Mouse (Mus musculus): ENCODE measurements around the gene Nipsnap2. TPM values are rescaled to one million over a fixed set of nuclear protein-coding genes. Genes with fewer than 3 reads are reported as not detected.

Nipsnap2 gene
- polyA plus RNA-seq, 1 experiment from 2014 or later = 82.0 TPM

DNA sequence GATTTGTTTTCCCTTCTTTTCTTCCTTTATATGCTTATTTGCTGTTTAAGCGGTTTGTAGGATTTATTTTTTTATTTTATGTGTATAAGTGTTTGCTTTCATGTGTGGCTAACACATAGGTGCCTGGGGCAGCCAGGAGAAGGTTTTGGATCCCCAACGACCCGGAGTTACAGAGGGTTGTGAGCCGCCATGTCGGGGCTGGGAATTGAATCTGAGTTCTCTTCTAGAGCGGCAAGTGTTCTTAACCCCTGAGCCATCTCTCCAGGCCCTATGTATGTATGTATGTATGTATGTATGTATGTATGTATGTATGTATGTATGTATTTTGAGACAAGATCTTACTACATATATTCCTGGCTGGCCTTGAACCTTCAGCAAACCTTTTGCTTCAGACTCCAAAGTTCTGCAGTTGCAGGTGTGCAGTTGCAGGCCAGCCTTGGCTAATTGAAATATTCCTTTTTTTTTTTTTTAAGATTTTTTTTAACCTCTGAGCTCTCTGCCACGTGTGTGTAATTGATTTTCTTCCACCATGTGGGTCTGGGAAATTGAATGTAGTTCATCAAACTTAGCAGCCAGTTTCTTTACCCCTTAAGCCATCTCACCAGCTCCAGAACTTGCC is 1.0 kb downstream of the Nipsnap2 start:
- peak overlapping the region; percentile 56 for H3K4me2 ChIP-seq
- H3K4me1 ChIP-seq = peaks cover 27% of the 10 kb centered on the region
- no peaks in the 10 kb centered on the region for H3K9me3 ChIP-seq
- no peaks in the 10 kb centered on the region for H3K27me3 ChIP-seq (replicated peaks)
- 19% methylated on average over 7 of the region's 7 CpGs for WGBS
- no peak for ATAC-seq (replicated peaks)
- no peaks in the 10 kb centered on the region for H3K36me3 ChIP-seq (replicated peaks)
- peak overlapping the region; percentile 91 for H3K27ac ChIP-seq
- H3K4me3 ChIP-seq = peak overlapping the region; percentile 68
- peak overlapping the region; percentile 71 for H3K9ac ChIP-seq

DNA sequence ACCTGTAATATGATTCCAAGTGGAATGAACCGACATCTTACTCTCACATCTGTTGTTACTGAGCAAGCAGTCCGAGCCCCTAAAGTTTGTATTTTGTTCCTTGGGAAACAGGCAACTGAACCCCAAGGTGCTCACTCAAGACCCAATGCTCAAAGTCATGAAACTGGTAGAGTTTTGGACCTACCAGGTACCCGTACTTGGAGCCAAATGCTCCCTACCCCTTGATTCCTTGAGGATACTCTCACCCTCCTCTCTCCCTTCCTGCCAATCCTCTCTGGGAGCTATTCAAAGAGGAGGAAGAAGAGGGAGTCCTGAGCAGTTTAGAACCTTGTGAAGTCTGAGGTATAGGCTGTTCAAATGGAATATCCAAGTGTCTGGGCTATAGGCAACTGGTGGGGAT is 1.9 kb downstream of the Nipsnap2 start:
- H3K9ac ChIP-seq = no peak overlapping the region
- H3K27ac ChIP-seq = no peak overlapping the region
- H3K4me3 ChIP-seq = no peak overlapping the region
- WGBS = 89% methylated on average over 3 of the region's 3 CpGs
- H3K4me2 ChIP-seq = no peak overlapping the region
- ATAC-seq (replicated peaks) = no peak
- H3K36me3 ChIP-seq (replicated peaks) = no peaks in the 10 kb centered on the region
- H3K9me3 ChIP-seq = no peaks in the 10 kb centered on the region
- H3K27me3 ChIP-seq (replicated peaks) = no peaks in the 10 kb centered on the region
- peaks cover 27% of the 10 kb centered on the region for H3K4me1 ChIP-seq

DNA sequence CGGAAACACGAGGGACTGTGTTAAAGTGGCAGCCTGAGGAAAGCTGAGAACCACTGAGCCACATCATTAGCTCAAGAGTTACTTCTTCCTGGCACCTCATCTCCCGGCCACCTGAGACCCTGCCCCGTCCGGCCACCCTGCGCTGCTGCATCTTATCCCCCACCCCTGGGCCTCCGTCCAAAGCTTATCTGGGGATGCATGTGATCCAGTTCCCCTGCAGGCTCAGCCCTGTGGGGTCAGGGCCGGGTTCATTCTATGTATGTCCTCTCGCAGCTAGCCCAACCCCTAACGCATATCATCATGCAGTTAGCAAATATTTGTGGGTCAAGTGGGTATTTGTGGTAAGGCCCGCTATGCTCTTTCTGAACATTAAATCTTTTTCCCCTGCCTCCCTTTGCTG is 4.4 kb downstream of the Nipsnap2 start:
- H3K4me1 ChIP-seq = peaks cover 27% of the 10 kb centered on the region
- H3K27ac ChIP-seq = no peak overlapping the region
- no peaks in the 10 kb centered on the region for H3K9me3 ChIP-seq
- WGBS = 60% methylated on average over 11 of the region's 11 CpGs
- H3K36me3 ChIP-seq (replicated peaks) = no peaks in the 10 kb centered on the region
- H3K4me3 ChIP-seq = no peak overlapping the region
- H3K27me3 ChIP-seq (replicated peaks) = no peaks in the 10 kb centered on the region
- no peak overlapping the region for H3K4me2 ChIP-seq
- no peak for ATAC-seq (replicated peaks)
- H3K9ac ChIP-seq = no peak overlapping the region

DNA sequence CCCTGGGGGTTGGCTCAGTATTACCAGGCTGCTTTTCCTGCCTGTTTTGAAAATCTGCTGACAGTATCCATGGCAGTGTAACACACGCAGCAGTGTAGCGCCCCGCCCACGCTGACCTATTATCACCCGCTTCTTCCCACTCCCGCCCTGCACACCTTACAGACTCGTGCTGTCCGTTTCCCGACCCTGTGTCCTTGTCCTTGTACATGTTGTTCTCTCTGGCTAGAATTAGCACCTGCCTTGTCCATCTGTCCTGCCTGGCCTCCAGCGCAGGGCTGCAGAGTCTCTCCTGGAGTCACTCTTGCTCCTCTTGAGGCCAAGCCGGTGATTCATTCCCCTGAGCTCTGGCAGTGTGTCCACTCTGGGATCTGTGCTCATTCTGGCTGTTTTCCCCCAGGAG is 5.5 kb downstream of the Nipsnap2 start:
- no peaks in the 10 kb centered on the region for H3K36me3 ChIP-seq (replicated peaks)
- H3K27ac ChIP-seq = no peak overlapping the region
- ATAC-seq (replicated peaks) = no peak
- no peaks in the 10 kb centered on the region for H3K9me3 ChIP-seq
- no peaks in the 10 kb centered on the region for H3K27me3 ChIP-seq (replicated peaks)
- WGBS = 77% methylated on average over 11 of the region's 11 CpGs
- no peak overlapping the region for H3K4me2 ChIP-seq
- no peak overlapping the region for H3K9ac ChIP-seq
- no peak overlapping the region for H3K4me3 ChIP-seq
- peaks cover 27% of the 10 kb centered on the region for H3K4me1 ChIP-seq

DNA sequence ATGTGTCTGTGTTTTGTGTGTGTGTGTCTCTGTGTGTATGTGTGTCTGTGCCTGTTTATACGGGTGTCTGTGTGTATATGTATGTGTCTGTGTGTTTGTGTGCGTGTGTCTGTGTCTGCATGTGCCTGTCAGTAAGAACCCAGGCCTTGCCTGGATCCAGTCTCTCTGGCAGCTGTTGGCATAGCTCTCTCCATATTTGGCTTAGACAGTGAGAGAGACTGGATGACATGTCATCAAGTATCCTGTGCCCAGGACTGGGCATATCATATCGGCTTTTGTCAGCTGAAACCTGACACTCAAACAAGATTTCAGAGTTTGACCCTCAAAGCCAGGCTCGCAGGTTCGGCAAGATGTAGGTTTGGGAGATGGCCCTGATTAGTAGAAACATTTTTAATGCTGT is 6.2 kb downstream of the Nipsnap2 start:
- Histone ChIP-seq H3K27me3 (replicated peaks) (no peaks in the 10 kb centered on the region), H3K4me1 (peaks cover 23% of the 10 kb centered on the region), H3K9me3 (no peaks in the 10 kb centered on the region), H3K9ac (no peak overlapping the region), H3K4me2 (no peak overlapping the region), H3K4me3 (no peak overlapping the region), H3K36me3 (replicated peaks) (no peaks in the 10 kb centered on the region), H3K27ac (no peak overlapping the region)
- no peak for ATAC-seq (replicated peaks)
- WGBS = 82% methylated on average over 5 of the region's 5 CpGs

DNA sequence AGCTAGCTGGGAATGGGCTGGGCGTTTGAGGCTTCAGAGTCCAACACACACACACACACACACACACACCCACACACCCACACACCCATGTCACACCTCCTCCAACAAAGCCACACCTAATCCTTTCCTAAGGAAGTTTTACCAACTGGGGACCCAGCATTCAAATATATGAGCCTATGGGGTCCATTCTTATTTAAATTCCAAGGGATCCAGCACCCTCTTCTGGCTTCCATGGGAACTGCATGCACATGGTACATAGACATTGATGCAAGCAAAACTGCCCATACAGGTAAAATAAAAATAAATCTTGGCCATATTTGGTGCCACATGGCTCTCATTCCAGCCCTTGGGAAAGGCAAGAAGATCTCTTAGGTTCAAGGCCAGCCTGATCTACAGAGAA is 16.1 kb downstream of the Nipsnap2 start:
- Histone ChIP-seq H3K27me3 (replicated peaks) (no peaks in the 10 kb centered on the region), H3K9me3 (no peaks in the 10 kb centered on the region), H3K27ac (no peak overlapping the region), H3K4me2 (no peak overlapping the region), H3K4me3 (no peak overlapping the region), H3K36me3 (replicated peaks) (peaks cover 3% of the 10 kb centered on the region; the same call in 1 of the 2 replicates), H3K4me1 (no peaks in the 10 kb centered on the region), H3K9ac (no peak overlapping the region)
- 100% methylated on average over 1 of the region's 1 CpGs for WGBS
- ATAC-seq (replicated peaks) = no peak

DNA sequence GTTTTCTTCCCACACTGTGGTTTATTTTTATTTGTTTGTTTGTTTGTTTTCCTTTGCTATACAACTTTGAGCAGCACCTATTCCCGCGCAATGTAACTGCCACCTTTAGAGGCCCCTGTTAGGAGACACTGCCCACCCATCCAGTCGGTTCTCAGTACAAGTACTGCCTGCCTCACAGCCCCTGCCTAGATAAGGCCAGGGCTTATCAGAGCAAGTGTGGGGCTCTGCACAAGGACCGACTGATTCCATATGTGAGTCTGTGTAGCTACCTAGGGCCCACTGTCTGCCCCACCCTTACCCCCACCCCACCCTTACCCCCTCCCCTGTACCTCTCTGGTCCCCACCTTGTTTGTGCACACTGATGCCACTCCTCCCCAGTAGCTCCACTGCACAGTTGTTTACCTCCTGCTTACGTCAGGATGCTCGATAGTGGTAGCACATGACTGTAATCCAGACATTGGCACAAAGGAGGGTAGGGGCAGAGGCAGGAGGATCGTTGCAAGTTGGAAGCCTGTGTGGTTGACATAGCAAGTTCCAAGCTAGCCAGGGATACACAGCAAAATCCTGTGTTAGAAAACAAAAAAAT is 18.1 kb downstream of the Nipsnap2 start:
- Histone ChIP-seq H3K4me3 (no peak overlapping the region), H3K9ac (no peak overlapping the region), H3K36me3 (replicated peaks) (peaks cover 8% of the 10 kb centered on the region; the same call in 1 of the 2 replicates), H3K27me3 (replicated peaks) (no peaks in the 10 kb centered on the region), H3K4me2 (no peak overlapping the region), H3K4me1 (no peaks in the 10 kb centered on the region), H3K9me3 (no peaks in the 10 kb centered on the region), H3K27ac (no peak overlapping the region)
- no peak for ATAC-seq (replicated peaks)
- WGBS = 94% methylated on average over 7 of the region's 7 CpGs

DNA sequence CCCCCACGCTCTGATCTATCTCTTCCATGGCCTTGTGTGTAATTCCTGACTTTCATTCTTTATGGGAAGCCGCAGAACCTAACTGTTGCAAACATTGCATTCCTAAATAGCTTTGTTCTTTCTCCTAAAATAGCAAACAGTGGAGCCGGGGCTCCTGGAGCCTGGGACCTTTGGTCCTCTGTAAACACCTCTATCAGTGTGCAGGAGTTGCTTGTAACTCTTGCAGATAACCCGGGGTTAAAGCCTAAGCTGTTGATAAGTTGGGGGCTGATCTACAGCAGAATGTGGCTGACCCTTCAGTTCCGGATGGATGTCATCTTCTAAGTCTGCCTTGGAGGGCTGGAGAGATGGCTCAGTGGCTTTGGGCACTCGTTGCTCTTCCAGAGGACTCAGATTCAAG is 19.2 kb downstream of the Nipsnap2 start:
- no peak overlapping the region for H3K4me2 ChIP-seq
- no peak overlapping the region for H3K27ac ChIP-seq
- no peak overlapping the region for H3K9ac ChIP-seq
- H3K27me3 ChIP-seq (replicated peaks) = no peaks in the 10 kb centered on the region
- no peaks in the 10 kb centered on the region for H3K9me3 ChIP-seq
- no peak overlapping the region for H3K4me3 ChIP-seq
- 81% methylated on average over 6 of the region's 6 CpGs for WGBS
- ATAC-seq (replicated peaks) = no peak
- H3K4me1 ChIP-seq = no peaks in the 10 kb centered on the region
- H3K36me3 ChIP-seq (replicated peaks) = peaks cover 13% of the 10 kb centered on the region

DNA sequence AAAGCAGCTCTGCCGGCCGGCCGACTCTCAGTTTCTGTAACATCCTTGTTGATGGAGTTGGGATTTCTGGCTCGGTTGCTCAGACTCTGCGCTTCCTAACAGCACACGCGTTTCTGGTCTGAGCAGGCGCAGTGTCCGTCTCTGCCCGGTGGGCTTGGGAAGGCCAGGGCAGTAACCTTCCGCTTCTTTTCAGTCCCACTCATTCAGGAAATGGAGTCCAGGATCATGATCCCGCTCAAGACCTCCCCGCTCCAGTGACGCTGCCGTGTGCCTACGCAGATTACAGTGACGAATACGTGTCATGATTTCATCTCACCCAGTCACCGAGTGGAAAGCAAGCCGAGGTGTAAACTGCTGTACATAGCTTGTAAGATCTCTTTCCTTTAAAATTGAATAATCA is 32.0 kb downstream of the Nipsnap2 start:
- WGBS = 94% methylated on average over 20 of the region's 20 CpGs
- 0 out of 2 replicates have a peak, but pooled peaks cover 5% of the 10 kb centered on the region for H3K36me3 ChIP-seq (replicated peaks)
- no peak overlapping the region for H3K27ac ChIP-seq
- no peak overlapping the region for H3K4me3 ChIP-seq
- no peak for ATAC-seq (replicated peaks)
- H3K4me2 ChIP-seq = no peak overlapping the region
- H3K4me1 ChIP-seq = no peaks in the 10 kb centered on the region
- no peaks in the 10 kb centered on the region for H3K27me3 ChIP-seq (replicated peaks)
- no peak overlapping the region for H3K9ac ChIP-seq
- no peaks in the 10 kb centered on the region for H3K9me3 ChIP-seq

DNA sequence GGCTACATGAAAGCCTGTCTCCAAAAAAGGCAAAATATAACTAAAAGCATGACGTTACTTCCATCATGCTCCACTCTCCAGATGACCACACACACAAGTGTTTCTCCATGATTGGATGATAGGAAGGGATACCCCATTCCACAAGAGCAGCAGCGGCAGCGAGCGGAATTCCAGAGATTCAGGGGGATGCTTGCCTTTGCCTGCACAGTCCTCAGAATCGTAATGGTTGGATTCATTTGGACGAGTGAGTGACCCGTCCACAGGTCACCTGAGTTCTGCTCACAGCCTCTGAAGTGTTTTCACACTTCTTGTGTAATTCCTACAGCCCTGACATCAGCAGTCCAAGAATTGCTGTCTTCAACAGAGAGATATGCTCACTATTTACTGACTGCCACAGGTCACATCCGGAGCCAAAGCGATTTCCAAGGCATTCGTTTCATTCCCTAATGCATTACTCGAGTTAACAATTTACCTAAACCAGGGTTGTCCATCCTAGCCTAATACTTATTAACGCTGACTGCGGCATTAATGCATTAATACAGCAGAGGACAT is 35.1 kb downstream of the Nipsnap2 start:
- WGBS = 91% methylated on average over 13 of the region's 13 CpGs

DNA sequence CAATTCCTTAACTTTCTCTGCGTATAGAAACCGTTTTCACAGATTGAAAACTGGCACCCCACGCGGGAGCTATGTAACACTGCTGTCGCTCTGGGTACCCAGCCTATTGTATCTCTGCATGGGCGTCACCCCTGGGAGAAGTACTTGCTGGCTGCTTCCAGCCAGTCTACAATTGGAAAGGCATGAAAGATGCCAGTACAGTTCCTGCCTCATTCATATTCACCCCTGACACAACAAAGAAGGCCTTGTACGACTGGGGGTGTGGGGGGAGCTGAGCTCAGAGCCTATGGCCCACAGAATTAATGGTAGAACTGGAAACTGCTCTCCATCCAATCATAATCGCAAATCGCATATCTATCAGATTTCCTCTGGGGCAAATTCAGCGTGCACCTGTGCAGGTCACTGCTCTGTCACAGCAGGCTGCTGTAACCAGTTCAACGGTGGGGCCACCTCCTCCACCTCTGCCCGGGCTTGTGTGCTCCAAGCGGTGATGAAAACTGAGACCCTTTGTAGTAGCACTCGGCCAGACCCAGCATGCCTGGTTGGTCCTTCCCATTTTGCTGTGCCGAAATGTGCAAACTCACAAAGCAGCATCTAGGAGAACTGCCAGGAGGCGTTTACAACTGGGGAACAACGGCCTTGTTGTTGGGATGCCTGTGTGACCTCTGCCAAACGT is 37.1 kb downstream of the Nipsnap2 start:
- Histone ChIP-seq H3K4me2 (no peak overlapping the region), H3K4me1 (no peaks in the 10 kb centered on the region), H3K9me3 (no peaks in the 10 kb centered on the region), H3K4me3 (no peak overlapping the region), H3K27ac (peak overlapping the region; percentile 46), H3K36me3 (replicated peaks) (0 out of 2 replicates have a peak, but pooled peaks cover 7% of the 10 kb centered on the region), H3K9ac (no peak overlapping the region), H3K27me3 (replicated peaks) (no peaks in the 10 kb centered on the region)
- ATAC-seq (replicated peaks) = peak; percentile 78
- WGBS = 58% methylated on average over 18 of the region's 18 CpGs

More for the DNA sequence above, 35.1 kb downstream of the Nipsnap2 start:
- Histone ChIP-seq H3K4me1 (no peaks in the 10 kb centered on the region), H3K36me3 (replicated peaks) (0 out of 2 replicates have a peak, but pooled peaks cover 9% of the 10 kb centered on the region), H3K27me3 (replicated peaks) (no peaks in the 10 kb centered on the region), H3K9ac (no peak overlapping the region), H3K9me3 (no peaks in the 10 kb centered on the region), H3K4me2 (no peak overlapping the region), H3K27ac (no peak overlapping the region), H3K4me3 (no peak overlapping the region)
- no peak for ATAC-seq (replicated peaks)

DNA sequence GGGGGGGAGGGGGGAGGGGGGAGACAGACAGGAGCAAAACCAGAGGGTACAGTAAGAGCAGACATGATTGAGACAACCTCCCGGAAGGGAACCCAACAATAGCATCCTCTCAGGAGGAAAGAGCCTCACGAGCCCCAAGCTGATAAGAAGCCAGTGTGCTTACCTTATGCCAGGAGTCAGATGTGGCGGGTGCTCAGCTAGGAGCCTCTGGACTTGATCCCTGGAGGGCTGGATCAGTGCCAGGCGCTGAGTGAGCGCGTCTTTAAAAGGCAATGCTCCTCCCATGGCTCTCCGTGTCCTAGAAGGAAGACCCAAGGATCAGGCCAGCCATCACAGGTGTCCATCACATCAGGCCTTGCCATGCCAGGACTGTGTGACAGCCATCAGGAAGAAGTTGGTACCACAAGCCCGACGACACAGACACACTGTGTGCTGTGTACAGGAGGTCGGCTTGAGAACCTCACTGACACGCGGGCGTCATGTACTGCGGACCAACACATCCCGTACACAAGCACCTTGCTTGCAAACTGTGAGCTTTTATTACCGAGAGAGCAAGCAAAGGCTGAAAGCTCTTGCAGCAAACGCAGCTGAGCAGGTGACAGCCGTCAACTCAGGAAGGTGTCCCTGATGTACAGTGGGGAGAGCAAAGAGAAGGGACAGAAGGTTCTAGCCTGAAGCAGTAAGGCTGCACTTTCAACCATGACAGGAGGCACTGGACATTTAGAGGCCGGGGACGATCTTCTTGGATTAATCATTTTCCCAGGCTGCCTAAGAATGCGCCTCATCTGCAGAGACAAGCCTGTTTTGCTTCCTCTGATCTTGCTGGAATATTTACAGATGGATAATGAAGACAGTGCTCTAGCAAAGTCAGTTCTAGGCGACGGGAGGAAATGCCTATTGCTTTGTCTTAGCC is 45.8 kb downstream of the Nipsnap2 start:
- H3K36me3 ChIP-seq (replicated peaks) = no peaks in the 10 kb centered on the region
- ATAC-seq (replicated peaks) = no peak
- no peaks in the 10 kb centered on the region for H3K27me3 ChIP-seq (replicated peaks)
- WGBS = 89% methylated on average over 23 of the region's 23 CpGs
- H3K27ac ChIP-seq = no peak overlapping the region
- H3K4me2 ChIP-seq = no peak overlapping the region
- no peak overlapping the region for H3K4me3 ChIP-seq
- H3K9ac ChIP-seq = no peak overlapping the region
- H3K9me3 ChIP-seq = no peaks in the 10 kb centered on the region
- H3K4me1 ChIP-seq = no peaks in the 10 kb centered on the region
